Mouse (Mus musculus) hindbrain, embryonic 14.5 days (tissue): ENCODE data around the gene Tomm20l. TPM values are rescaled to one million over a fixed set of nuclear protein-coding genes. Genes with fewer than 3 reads are reported as not detected.
"Not testable (repeated sequence)": the region's sequence is repeated elsewhere in the genome, so short reads cannot be mapped to it uniquely, and the experiment has no call there.

Experiments
- ATAC-seq: fragments of 200-750 bp; cut with Nextera tagmentation; 2 replicates; pipeline ENCODE4 v1.8.0; 2017; ENCODE audit warnings: moderate number of reproducible peaks, mild to moderate bottlenecking, moderate TSS enrichment, moderate library complexity; ENCODE audit not compliant: low FRiP score
- DNase-seq: peaks from one replicate; pipeline ENCODE4 v3.0.0-alpha.2; 2015; ENCODE audit warnings: low spot score
- H3K27ac ChIP-seq: fragments of 300-500 bp; sonication (generic); 2 replicates; pipeline ENCODE4 v1.5.1; 2014; ENCODE audit warnings: mild to moderate bottlenecking, moderate library complexity
- H3K27me3 ChIP-seq: fragments of 300-500 bp; sonication (generic); 2 replicates; pipeline ENCODE4 v1.6.1; 2014; ENCODE audit warnings: mild to moderate bottlenecking, low read length, mixed read lengths; ENCODE audit not compliant: control insufficient read depth, insufficient read depth
- H3K36me3 ChIP-seq: fragments of 300-500 bp; sonication (generic); replicated peaks from 2 replicates; pipeline ENCODE4 v1.6.1; 2014; ENCODE audit not compliant: control insufficient read depth, insufficient read depth
- H3K4me1 ChIP-seq: fragments of 300-500 bp; sonication (generic); replicated peaks from 2 replicates; pipeline ENCODE4 v1.6.1; 2014; ENCODE audit warnings: antibody characterized with exemption, low read length, mixed read lengths; ENCODE audit not compliant: control insufficient read depth, insufficient read depth
- H3K4me2 ChIP-seq: fragments of 300-500 bp; sonication (generic); replicated peaks from 2 replicates; pipeline ENCODE4 v1.6.1; 2014; ENCODE audit warnings: mild to moderate bottlenecking, moderate library complexity
- H3K4me3 ChIP-seq: fragments of 300-500 bp; sonication (generic); replicated peaks from 2 replicates; pipeline ENCODE4 v1.5.1; 2014; ENCODE audit warnings: mild to moderate bottlenecking, low read length
- H3K9ac ChIP-seq: fragments of 300-500 bp; sonication (generic); 2 replicates; pipeline ENCODE4 v1.6.1; 2014
- H3K9me3 ChIP-seq: fragments of 300-500 bp; sonication (generic); 2 replicates; pipeline ENCODE4 v1.6.1; 2016; ENCODE audit warnings: low read length; ENCODE audit not compliant: control insufficient read depth
- WGBS: fragments of 180-500 bp; shearing (Covaris S2); extraction: QIAGEN DNeasy Blood & Tissue Kit; methylation state at CpG from one replicate; pipeline ENCODE4 v1.1.7; 2014; 5-methylcytosine and 5-hydroxymethylcytosine counted together
- polyA plus RNA-seq: library from polyadenylated mRNA; unstranded; fragments of >200 nt; fragmentation: Nextera tagmentation; extraction: Ambion mirVana; gene quantifications from 2 replicates; pipeline ENCODE4 v1.2.1, GENCODE M21; 2014

Gene Tomm20l
- not detected in 2 replicates for polyA plus RNA-seq

DNA sequence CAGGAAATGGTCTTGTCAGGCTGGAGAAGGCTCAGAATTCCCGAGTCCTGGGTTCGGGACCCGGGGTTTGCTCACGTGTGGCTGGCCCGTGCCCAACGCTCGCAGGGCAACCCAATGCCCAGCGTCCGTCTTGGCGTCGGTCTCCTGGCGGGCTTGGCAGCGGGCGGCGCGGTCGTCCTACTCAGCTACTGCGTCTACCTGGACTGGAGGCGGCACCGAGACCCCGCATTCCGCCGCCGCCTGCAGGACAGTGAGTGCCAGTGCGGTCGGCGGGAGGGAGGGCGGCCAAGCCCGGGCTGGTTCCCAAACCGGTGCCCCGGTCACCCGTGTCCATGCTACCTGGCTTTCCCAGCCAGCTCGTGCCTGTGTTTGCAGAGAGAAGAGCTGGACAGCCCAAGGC lies at the start of gene Tomm20l:
TSS of gene Tomm20l (plus strand) at position 98 of the 400 bp plus-strand sequence.
- H3K4me1 ChIP-seq: peaks cover 12% of the 10 kb centered on the region
- no peak within 1 kb of the TSS for H3K27ac ChIP-seq
- ATAC-seq (no peak), DNase-seq (no peak)
- H3K9me3 ChIP-seq: no peaks in the 10 kb centered on the region
- 0 out of 2 replicates have a peak, but pooled peaks cover 6% of the 10 kb centered on the region for H3K27me3 ChIP-seq
- WGBS: 9% methylated on average over 33 of the region's 33 CpGs
- 0 out of 2 replicates have a peak within 1 kb of the TSS, but pooled peaks have one; percentile 12 for H3K4me3 ChIP-seq
- H3K4me2 ChIP-seq: peak within 1 kb of the TSS; percentile 44
- no peaks in the 10 kb centered on the region for H3K36me3 ChIP-seq
- peak within 1 kb of the TSS; percentile 34; the same call in 1 of the 2 replicates for H3K9ac ChIP-seq

DNA sequence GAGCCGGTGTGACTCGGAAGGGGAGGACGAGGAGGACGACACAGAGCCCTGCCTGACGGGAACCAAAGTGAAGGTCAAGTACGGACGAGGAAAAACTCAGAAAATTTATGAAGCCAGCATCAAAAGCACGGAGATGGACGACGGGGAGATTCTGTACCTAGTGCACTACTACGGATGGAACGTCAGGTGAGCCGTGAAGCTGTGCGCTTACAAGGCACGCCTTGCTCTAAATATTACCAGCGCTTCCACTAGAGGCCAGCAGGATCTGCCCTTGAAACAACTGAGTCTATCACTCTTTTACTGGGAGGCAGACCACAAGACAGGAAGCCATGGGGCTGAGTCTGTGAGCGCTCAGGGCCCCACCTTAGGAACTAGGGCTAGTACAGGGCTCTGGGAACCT lies 41.4 kb upstream of the Tomm20l start:
- H3K36me3 ChIP-seq: peaks cover 91% of the 10 kb centered on the region

DNA sequence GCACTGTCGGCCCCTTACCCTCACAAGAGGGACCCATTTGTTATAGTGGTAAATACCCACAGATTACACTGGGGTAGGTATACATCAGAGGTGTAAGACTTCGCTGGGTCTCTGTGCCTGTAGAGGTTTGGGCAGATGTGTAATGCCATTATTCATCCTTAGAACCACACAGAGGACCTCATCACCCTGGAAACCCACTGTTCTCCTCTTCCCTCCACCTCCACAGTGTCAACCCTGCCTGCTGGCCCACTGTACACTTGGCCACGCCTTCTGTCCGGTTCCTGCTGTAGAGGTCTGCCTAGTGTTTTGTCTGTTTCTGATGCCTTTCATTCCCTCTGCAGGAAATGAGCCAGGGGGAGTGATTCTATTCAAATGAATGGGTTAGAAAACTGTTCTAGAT lies 39.2 kb upstream of the Tomm20l start:
- H3K27ac ChIP-seq: no peak overlapping the region

More for the DNA sequence above, 41.4 kb upstream of the Tomm20l start:
- Histone ChIP-seq H3K9me3 (no peaks in the 10 kb centered on the region), H3K27ac (no peak overlapping the region), H3K9ac (no peak overlapping the region), H3K4me2 (no peak overlapping the region), H3K27me3 (no peaks in the 10 kb centered on the region), H3K4me3 (no peak overlapping the region), H3K4me1 (no peaks in the 10 kb centered on the region)
- ATAC-seq (no peak), DNase-seq (no peak)
- 97% methylated on average over 17 of the region's 17 CpGs for WGBS

DNA sequence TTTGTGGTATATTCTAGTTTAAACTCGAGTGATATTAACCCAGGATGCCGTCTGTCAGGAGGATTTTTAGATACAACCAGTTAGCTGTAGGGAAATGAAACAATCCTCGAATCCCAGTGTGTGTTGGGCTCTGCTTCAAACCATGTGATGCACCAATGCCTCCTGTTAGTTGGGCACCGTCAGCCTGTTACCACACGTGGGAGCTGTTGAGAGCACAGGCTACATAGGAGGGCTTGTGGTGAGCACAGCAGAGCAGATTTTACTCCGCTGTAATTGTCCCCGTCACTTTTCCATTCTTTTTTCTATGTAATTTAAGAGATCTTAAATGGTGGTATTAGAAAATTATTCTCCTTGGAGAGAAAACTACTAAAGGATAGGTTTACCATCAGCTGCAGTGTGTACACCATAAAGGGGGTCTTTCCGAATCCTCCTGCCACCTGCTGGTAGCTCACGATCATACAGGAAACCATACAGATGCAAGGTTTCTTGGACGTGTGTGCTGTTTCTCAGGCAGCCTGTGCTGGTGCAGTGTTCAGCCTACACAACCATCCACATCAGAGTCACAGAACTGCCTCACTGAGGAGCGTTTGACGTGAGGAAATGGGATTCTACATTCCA lies 38.0 kb upstream of the Tomm20l start:
- H3K27ac ChIP-seq: no peak overlapping the region
- 62% methylated on average over 12 of the region's 12 CpGs for WGBS
- no peaks in the 10 kb centered on the region for H3K27me3 ChIP-seq
- no peaks in the 10 kb centered on the region for H3K4me1 ChIP-seq
- H3K4me3 ChIP-seq: no peak overlapping the region
- H3K4me2 ChIP-seq: no peak overlapping the region
- H3K9me3 ChIP-seq: no peaks in the 10 kb centered on the region
- ATAC-seq (no peak), DNase-seq (peak; percentile 47)
- peaks cover 83% of the 10 kb centered on the region for H3K36me3 ChIP-seq
- H3K9ac ChIP-seq: no peak overlapping the region

More for the DNA sequence above, 39.2 kb upstream of the Tomm20l start:
- H3K9ac ChIP-seq: no peak overlapping the region
- DNase-seq (no peak), ATAC-seq (no peak)
- no peak overlapping the region for H3K4me2 ChIP-seq
- no peaks in the 10 kb centered on the region for H3K4me1 ChIP-seq
- no peaks in the 10 kb centered on the region for H3K9me3 ChIP-seq
- H3K4me3 ChIP-seq: no peak overlapping the region
- H3K27me3 ChIP-seq: no peaks in the 10 kb centered on the region
- WGBS: 85% methylated on average over 4 of the region's 4 CpGs
- H3K36me3 ChIP-seq: peaks cover 94% of the 10 kb centered on the region

DNA sequence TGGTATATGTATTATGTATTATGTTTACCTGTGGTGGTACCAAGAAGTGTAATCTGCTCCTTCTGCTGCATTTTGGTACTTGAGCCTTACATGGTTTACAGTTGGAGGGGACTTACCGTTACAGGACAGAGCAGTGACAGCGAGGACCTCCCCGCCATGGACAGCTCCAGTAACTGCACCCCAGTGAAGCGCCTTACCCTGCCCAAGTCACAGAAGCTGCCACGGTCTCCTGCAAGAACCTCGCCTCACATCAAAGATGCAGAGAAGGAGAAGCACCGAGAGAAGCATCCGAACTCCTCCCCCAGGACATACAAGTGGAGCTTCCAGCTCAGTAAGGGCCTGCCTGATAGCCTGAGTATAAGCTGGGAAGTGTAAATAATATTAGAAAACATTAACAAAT lies 24.9 kb upstream of the Tomm20l start:
- Histone ChIP-seq H3K4me3 (no peak overlapping the region), H3K9me3 (no peaks in the 10 kb centered on the region), H3K4me1 (no peaks in the 10 kb centered on the region), H3K9ac (no peak overlapping the region), H3K4me2 (no peak overlapping the region), H3K27ac (no peak overlapping the region), H3K36me3 (peaks cover 31% of the 10 kb centered on the region), H3K27me3 (no peaks in the 10 kb centered on the region)
- 91% methylated on average over 8 of the region's 8 CpGs for whole genome bisulfite sequencing
- no peak for ATAC-seq
- no peak for DNase-seq

DNA sequence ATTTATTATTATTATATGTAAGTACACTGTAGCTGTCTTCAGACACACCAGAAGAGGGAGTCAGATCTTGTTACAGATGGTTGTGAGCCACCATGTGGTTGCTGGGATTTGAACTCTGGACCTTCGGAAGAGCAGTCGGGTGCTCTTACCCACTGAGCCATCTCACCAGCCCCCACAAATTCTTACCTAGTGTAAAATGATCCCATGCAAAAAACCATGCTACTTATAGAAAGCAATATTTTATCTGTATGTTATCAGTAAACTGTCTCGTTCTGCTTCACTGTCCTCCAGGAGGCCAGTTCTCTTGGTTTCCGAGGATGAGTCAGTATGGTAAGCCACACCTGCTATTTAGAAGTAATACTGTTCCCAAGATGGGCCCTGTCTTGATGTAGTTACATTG lies 7.0 kb upstream of the Tomm20l start:
- not testable (repeated sequence) for DNase-seq, H3K4me1 ChIP-seq, H3K27ac ChIP-seq, ATAC-seq, H3K4me3 ChIP-seq, H3K4me2 ChIP-seq, H3K36me3 ChIP-seq, H3K9me3 ChIP-seq, H3K27me3 ChIP-seq, H3K9ac ChIP-seq
- WGBS: 94% methylated on average over 4 of the region's 4 CpGs

DNA sequence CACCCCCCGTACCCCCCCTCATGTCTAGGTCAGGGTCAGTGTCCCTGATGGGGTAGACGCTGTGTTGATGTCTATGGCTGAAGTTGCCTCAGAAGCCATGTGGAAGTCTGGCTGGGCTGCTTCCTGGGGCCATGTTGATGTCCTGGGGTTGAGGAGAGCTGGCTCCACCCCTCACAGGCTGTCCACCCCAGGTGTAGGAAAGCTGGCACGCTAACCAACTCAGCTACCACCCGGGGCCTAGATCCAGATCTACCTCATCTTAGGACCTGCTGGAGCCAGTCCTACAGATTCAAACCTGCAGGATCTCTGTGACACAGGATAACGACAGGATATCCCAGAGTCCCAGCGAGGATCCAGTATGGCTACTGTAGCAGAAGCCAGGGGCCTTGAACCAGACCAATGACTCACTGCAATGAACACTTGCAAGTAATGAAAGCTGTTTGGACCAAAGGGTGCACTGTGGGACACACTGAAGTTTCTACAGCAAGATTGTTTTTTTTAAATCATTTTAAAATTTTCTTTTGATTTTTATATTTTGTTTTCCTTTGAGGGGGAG lies 3.9 kb upstream of the Tomm20l start:
- no peak overlapping the region for H3K9ac ChIP-seq
- H3K27ac ChIP-seq: no peak overlapping the region
- H3K4me3 ChIP-seq: no peak overlapping the region
- ATAC-seq (no peak), DNase-seq (no peak)
- no peak overlapping the region for H3K4me2 ChIP-seq
- 0 out of 2 replicates have a peak, but pooled peaks cover 6% of the 10 kb centered on the region for H3K27me3 ChIP-seq
- 93% methylated on average over 6 of the region's 6 CpGs for WGBS
- 0 out of 2 replicates have a peak, but pooled peaks cover 3% of the 10 kb centered on the region for H3K4me1 ChIP-seq
- H3K9me3 ChIP-seq: no peaks in the 10 kb centered on the region
- H3K36me3 ChIP-seq: no peaks in the 10 kb centered on the region

DNA sequence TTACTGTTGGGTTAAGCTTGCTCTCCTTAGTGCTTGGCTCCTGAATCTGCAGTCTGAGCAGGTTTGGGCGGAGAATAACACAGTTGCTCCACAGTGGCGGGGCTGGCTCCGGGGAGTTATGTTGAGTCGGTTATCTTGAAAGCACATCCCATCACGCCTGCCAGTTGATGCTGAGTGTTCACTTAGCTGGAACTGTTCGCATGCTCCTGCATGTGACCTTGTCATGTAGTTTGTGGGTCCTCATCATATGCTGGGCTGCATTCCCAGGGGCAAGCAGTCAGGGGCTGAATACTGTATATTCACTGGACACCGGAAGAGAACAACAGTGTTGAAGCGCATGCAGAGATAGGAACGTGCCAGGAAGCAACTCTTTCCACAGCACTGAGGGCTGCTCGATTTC lies 1.8 kb downstream of the Tomm20l start:
- Histone ChIP-seq H3K4me2 (no peak overlapping the region), H3K27ac (no peak overlapping the region), H3K36me3 (no peaks in the 10 kb centered on the region), H3K27me3 (0 out of 2 replicates have a peak, but pooled peaks cover 6% of the 10 kb centered on the region), H3K9me3 (no peaks in the 10 kb centered on the region), H3K4me1 (peaks cover 12% of the 10 kb centered on the region), H3K4me3 (no peak overlapping the region), H3K9ac (no peak overlapping the region)
- 90% methylated on average over 10 of the region's 10 CpGs for WGBS
- DNase-seq (no peak), ATAC-seq (no peak)

DNA sequence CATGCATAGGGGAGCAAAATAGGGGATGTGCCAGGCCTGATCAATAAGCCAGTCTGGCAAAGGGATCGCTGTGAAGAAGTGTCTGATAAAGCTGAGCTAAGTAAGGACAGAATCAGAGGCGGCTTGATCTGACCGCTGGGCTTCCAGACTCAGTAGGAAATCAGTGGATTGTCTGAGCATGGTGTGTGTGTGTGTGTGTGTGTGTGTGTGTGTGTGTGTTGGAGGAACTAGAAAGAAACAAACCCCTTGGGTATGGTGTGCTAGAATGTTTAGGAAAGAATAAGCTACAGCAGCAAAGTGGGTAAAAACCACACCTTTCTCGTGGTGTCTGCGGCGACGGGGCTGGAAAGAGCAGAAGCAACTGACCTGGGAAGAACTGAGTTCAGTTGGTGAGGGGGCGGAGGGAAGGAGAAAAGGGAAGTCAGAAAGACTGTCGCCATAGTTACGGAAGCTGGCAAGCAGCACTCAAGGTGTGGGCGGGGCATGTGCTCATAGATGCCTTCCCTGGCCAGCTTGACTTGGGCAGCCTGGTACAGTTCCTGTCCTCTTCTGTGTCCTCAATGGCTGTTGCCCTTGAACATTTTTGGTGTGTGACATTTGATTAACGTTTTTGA lies 2.6 kb downstream of the Tomm20l start:
- DNase-seq: peak; percentile 53
- Histone ChIP-seq H3K27ac (no peak overlapping the region), H3K36me3 (no peaks in the 10 kb centered on the region), H3K4me3 (no peak overlapping the region), H3K27me3 (0 out of 2 replicates have a peak, but pooled peaks cover 6% of the 10 kb centered on the region), H3K4me1 (peaks cover 12% of the 10 kb centered on the region), H3K4me2 (peak overlapping the region; percentile 24), H3K9me3 (no peaks in the 10 kb centered on the region), H3K9ac (no peak overlapping the region)
- peak; percentile 59; the same call in 1 of the 2 replicates for ATAC-seq
- 27% methylated on average over 11 of the region's 12 CpGs for WGBS
